Mouse (Mus musculus): ENCODE data around the gene Rnf7.
"Not testable (repeated sequence)": the region's sequence is repeated elsewhere in the genome, so short reads cannot be mapped to it uniquely, and the experiment has no call there.

Gene Rnf7

DNA sequence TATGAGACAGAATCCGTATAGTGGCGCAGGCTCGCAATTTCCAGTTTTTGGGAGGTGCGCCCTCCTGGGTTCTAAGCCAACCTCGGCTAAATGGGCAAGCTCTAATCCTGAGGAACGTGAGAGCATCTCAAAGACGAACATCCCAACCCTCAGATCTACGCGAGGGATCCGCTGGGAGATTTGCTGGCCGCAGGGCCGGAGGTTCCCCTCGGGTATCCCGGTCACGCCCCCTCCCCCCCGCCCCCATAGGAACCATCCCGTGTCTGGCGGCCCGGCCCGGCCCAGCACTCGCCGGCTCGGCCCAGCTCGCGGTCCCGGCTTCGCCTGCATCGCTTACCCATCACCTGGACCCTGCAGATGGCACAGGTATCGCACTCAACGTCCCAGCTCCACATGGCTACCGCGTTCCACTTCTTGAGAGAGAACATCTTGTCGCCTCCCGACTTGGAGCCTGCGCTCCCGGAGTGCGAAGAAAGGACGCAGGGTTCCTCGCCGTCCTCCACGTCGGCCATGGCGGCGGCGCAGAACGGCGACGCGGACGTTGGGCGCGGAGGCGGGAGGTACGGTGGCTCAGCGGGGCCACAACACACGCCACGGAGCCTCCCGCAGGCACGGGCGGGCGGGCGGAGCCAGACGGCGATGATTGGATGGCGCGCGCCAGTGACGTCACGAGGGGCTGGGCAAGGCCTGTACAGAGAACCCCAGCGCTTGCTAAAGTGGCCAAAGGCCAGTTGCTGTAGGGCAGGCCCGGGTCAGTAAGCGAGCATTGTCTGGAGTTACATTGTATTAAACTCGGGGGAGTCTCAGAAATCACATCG, at the start of gene Rnf7:
Rnf7 (minus strand) TSS at position 605 of the 818 bp plus-strand sequence.
- DNase-seq (ENCODE audit: low read depth, low spot score) = peak; percentile 96

DNA sequence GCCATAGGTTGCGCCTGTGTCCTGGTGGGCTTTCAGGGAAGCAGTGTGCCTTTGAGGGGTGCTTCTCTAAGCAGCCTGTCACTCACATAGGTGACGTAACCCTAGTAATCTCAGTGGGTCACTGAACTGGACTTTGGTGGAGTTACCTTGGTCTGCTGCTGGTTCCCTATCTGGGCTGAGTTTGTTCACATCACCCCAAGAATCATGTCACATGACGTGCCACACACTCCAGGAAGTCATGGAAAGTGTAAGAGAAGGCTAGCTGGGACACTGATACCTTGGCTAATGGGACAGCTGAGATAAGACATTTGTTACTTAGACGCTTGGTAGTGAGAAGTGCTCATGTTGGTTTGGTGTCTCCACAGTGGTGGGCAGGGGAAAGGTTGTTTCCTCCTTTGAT, 47.5 kb upstream of the Rnf7 start:
- DNase-seq (ENCODE audit: low read depth, low spot score) = no peak

DNA sequence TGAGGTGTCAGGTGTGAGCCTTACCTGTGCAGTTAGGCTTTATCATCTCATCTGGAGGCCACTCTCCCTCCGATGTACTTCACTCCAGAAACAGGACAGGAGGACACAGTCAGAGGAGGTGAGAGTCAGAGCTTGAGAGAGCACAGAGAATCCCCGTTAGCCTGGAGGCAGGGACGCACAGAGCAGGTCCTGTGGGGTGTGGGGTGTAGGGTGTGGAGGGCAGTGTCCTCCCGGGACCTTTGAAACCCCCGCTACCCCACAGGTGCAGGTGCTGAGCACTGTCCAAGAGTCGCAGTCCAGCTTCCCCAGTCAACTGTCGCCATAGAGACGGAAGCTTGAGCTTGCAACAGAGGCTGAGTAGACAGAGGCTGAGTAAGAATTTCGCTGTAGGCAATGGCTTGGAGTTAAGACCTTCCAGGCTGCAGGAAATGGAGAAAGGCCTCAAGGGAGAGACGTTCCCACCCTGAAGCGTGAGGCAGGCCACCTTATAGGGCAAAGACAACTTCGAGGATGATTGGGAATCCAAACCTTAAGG, 46.6 kb upstream of the Rnf7 start, which contains the start of gene Gm28729:
Gm28729 (minus strand) TSS at position 293 of the 535 bp plus-strand sequence.
- no peak for DNase-seq (ENCODE audit: low read depth, low spot score)

DNA sequence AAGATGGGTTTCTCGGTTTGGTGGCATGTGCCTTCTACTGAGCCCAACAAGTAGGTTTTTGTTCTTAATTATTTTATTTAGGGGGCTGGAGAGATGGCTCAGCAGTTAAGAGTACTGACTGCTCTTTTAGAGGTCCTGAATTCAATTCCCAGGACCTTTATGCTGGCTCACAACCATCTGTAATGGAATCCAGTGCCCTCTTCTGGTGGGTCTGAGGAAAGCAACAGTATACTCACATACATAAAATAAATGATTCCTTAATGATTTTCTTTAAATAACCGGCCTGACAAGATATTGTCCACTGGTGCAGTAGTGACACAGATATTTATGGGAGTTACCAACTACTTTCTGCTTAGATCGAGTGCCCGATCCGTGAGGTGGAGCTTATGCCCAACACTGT, 44.7 kb upstream of the Rnf7 start:
- DNase-seq (ENCODE audit: low read depth, low spot score) = peak; percentile 57

DNA sequence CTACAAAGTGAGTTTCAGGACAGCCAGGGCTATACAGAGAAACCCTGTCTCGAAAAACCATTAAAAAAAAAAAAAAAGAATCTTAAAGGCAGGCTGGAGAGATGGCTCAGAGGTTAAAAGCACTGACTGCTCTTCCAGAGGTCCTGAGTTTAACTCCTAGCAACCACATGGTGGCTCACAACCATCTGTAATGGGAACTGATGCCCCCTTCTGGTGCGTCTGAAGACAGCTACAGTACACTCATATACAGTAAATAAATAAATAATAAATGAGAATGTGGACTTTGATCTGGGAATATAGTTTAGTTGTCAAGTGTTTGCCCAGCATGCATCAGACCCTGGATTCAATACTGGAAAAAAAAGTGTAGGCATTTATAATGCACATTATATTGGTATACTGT, 43.1 kb upstream of the Rnf7 start:
- DNase-seq (ENCODE audit: low read depth, low spot score) = not testable (repeated sequence)

DNA sequence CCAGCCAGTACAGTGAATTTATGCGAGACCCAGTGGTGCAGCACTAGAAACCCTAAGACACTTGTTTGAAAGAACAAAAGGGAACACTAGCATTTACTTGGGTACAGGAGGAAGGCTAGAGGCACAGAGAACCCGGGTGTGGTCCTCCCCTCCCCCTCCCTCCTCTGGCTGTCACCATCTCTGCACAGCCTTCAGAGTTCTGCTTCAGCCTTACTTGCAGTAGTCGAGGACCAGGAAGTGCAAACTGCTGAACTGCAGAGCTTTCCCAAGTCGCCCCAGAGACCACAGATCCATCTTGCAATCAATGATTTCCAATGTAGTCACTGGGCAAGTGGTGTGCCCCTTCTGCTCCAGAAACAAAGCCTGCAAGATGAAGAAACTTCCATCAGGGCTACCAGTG, 39.0 kb upstream of the Rnf7 start:
- DNase-seq (ENCODE audit: low read depth, low spot score) = no peak

DNA sequence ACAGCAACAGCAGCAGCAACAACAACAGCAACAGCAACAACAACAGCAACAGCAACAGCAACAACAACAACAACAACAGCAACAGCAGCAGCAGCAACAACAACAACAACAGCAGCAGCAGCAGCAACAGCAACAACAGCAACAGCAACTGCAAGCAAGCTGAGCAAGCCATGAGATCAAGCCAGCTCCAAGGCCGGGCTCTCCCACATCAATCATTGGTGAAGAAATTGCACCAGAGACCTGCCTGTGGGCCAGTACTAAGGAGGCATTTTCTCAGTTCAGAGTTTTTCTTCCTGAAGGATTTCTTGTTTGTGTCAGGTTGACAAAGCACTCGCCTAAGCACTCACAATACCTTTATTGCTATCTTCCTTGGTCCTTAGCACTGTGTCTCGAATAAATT, 38.3 kb upstream of the Rnf7 start:
- no peak for DNase-seq (ENCODE audit: low read depth, low spot score)

DNA sequence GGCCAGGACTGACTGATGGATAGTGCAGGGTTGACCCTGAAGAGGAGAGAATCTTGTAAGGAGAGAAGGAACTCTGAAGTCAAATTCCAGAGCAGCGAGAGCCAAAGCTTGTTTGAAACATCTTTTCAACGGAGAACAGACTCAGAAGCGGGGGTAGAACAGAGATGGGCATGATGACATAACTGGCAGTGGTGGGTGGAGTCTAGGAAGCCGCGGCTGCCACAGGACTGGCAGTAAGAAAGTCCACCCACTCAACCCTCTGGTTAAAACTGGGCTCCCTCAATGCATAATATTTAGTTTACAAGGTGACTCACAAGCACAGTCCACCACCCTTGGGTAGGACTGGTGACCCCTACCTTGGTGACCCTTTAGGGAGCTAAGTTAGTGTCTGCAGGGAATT, 37.3 kb upstream of the Rnf7 start:
- DNase-seq (ENCODE audit: low read depth, low spot score) = no peak

DNA sequence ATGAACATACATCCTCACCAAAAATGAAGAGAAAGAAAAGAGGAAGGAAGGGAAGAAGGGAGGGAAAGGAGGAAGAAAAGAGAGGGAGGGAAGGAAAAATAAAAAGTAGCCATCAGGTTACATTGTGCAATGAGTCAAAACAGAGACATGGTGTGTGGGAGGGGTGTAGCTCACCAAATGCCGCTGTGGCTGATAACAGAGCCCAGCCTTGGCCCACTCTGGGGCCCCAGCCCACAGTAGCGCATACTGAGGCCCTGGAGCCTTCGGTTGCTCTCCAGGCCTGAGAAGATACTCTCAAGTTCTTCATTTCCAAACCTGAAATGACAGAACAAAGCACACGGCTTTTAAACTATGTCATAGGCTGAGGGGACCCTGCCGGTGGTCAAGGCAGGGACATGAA, 35.8 kb upstream of the Rnf7 start:
- no peak for DNase-seq (ENCODE audit: low read depth, low spot score)

DNA sequence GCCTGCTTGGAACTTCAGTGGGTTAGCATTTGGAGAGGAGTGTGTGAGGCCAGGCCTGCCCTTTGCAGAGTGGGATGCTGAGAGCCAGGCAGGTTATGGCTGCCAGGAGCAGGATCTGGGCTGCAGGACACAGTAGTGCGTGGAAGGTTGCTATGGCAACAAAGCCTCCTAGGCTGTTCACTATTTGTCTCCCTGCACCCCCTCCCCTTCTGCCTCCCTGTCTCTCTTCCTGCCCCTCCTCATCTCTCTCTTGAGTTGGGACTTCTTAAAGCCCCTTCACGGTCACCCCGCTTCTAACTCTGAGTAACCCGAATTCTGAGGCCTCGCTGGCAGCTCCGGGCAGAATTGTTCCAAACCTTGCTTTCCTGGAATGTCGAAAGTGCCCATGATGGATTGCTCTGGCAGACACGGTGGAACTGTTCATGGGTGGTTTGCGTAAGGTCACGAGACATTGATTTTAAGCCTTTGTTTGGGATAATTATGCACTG, 27.6 kb upstream of the Rnf7 start:
- peak; percentile 73 for DNase-seq (ENCODE audit: low read depth, low spot score)

DNA sequence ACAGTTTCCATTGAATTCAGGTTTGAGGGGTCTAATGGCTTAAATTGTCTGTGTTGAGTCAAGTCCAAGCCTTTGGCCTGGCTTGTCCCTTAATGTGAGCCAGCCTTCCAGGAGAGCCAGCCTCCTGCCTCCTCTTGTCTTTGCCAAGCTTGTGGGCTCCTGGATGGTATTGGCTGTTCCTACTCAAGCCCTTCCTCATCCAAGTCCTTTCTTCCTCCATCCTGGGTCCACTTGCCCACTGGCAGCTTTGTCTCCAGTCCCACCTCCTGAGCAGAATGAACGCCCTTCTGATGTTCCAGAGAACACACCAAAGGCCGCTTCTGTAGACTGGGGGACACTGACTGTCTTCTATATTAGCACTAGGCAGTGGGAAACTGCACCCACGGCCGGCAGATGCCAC, 26.7 kb upstream of the Rnf7 start:
- DNase-seq (ENCODE audit: low read depth, low spot score) = no peak

DNA sequence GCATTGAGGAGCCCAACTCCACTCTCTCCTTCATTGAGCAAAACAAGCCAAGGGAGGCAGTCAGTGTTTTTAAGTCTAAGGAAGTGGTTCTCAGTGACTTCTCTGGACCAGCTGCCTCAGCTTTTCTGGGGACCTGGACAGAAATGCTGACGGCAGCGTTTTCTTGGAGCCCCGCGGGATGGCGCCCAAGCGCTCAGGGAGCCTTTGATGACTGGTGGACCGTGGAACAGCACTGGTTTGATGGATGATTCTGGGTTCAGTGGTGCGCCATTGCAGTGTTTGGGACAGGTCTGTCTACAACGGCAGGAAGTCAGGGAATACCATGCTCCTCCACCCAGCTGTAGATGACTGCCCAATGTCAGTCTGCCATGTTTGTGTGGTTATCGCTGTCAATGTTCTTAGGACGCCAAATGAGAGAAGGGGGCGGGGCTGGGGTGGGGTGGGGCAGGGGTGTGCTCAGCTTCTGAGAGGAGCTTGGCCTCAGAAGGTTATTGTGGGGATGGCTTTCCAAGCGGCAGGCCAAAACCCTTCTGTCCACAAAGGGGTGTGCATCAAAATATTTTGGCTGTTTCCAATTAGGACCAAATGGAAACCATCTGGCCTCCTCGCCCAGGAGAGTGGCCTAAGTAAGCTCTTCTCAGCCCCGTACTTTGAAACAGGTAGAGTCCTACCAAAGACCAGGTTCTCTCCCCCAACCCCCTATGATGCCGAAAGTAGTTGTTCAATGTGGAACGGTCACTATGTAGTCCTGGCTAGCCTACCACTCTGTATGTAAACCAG, 25.8 kb upstream of the Rnf7 start:
- DNase-seq (ENCODE audit: low read depth, low spot score) = peak; percentile 71

DNA sequence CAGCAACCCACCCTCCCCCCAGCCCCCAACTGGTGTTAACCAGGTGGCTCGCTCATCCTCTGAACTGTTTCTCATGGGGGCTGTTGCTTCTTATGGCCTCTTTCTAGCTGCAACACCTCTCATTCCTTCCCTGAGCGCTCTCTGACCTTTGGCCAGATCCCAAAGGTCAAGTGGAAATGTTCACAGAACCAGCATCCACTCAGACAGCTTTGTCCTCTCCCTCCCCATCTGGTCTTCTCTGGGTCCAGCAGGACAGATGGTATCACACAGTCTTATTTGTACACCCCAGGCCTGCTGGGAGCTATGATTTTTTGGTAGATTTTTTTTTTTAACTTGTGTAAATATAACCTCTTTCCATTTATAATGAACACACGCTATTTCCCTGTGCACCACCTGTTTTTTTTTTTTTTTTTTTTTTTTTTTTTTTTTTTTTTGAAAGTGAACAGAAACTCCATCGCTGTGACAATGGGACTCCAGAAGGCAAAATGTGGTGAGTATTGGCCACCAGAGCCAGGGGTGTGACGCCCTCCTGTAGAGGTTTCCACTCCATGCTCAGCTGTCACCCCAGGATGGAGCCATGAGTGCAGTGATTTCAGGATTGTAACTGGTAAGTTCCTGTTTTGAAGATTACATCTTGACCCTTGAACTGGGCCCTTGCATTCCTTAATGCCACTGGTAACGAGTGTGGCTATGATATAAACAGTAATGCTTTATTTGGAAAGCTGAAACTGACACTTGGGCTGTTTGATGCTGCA, 24.6 kb upstream of the Rnf7 start:
- no peak for DNase-seq (ENCODE audit: low read depth, low spot score)

DNA sequence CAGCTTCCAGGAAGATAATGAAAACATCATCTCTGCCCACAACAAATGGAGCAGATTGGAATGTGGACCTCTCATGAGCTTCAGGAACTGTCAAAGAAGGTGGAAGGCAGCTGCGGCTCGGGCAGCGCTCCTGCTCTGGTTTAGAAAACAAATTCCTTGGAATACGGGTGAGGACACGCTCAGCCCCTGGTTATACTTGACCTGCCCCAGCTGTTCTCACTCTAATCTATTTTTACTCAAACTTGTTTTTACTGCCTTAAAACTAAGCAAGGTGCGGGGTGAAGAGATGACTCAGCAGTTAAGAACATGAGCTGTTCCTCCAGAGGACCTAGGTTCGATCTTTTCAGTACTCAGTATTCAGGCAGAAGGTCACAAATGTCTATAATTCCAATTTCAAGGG, 22.7 kb upstream of the Rnf7 start:
- DNase-seq (ENCODE audit: low read depth, low spot score) = no peak

DNA sequence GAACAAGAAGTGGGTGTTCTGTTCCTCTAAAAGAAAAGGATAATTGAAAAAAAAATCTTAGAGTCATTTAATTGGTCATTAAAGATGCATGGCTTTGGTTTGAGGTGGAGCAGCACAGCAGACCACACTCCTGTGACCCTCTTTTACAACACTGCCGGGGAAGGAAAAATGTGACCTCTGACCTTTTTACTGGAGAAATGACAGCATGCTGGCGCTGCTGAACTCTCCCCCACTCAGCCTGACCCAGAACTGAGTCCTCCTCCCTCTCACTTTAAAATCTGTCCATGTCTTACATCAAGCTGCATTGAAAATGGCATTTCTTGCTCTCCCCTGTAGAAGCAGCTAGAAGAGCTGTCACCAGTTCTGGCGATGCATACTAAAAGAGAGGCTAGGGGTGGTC, 14.7 kb upstream of the Rnf7 start:
- no peak for DNase-seq (ENCODE audit: low read depth, low spot score)

DNA sequence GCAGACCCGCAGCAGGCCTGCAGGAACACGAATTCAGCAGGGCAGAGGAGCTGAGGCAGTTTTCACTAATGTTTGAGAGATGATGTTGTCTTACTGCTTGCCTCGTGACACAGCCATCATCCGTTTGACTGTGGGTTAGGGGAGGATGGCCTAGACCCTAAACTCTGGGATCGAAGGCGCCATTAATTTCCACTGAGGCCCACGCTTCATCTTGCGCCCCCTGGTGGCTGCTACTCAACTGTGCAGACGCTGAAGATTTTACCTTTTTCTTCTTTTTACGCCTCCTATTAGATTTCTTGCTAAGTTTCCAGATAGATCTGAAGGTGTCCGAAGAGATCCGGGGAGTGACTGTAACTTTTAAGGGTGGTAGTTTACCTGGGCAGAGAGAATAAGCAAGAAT, 13.3 kb upstream of the Rnf7 start:
- peak; percentile 86 for DNase-seq (ENCODE audit: low read depth, low spot score)

DNA sequence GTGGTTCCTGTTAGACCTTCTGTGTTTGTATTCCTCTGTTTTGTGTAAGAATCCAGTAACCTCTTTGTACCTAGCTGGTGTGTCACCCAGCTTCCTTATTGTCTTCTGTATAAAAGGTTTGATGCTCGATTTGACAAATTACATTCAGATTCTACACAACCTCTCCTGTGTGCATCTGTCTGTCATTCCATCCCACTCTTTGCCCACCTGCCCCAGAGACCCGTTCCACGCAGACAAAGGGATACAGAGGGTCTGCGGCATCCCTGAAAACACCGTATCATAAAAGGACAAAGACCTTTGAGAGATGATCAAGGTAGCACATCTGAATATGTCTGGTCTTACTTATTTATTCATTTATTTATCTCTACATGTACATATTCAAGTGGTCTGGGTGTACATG, 9.4 kb upstream of the Rnf7 start:
- peak; percentile 60 for DNase-seq (ENCODE audit: low read depth, low spot score)

DNA sequence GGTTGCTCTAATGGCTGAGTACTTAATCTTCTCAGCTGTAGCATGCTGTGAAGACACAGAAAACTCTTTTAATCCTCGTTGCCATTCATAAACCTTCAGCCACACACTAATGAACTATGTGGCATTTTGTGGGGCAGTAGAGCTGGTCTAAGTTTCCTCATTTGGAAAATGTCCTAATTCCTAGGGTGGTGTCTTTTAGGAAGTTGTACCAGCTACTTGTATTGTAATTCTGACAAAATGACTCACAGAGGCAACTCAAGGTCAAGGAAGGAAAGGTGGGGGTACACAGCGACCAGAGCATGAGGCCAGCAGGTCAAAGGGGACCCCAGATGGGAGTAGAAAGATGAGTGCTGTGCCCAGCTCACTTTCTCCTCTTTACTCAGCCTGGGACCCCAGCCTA, 5.2 kb upstream of the Rnf7 start:
- DNase-seq (ENCODE audit: low read depth, low spot score) = peak; percentile 47

DNA sequence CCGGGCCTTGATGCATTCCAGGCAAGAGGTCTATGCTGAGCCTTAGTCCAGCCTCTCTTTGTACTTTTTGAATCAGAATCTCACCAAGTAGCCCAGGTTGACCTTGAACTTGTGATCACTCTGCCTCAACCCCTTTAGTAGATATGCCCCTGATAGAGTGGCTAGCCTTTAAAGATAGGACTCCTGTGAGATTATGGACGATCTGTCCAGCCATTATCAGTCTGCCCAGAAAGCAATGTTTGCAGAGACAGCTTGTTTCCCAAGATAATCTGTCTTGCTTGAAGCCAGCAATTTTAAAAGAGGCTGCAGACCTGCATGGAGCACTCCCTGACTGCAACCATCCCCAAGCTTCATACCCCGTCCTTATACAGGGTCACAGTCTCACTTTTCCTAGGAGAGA, 4.6 kb upstream of the Rnf7 start:
- no peak for DNase-seq (ENCODE audit: low read depth, low spot score)

DNA sequence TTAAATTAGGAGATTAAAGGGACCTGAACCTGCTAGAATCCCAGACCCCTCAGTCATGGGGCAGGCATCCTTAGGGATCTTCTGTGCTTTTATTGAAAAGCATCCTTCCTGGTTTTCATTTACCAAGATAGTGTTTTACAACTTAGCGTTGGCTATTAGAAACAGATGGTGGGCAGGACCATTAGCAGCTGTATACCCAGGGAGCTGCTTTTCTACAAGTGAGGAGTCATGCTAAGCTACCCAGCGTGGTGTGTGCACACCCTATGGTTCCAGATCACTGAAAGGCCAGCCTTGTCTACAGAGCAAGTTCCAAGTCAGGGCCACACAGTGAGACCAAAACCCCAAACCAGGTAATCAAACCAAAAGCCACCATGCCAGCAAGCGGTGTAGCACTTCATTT, 6.1 kb downstream of the Rnf7 start:
- DNase-seq (ENCODE audit: low read depth, low spot score) = no peak

DNA sequence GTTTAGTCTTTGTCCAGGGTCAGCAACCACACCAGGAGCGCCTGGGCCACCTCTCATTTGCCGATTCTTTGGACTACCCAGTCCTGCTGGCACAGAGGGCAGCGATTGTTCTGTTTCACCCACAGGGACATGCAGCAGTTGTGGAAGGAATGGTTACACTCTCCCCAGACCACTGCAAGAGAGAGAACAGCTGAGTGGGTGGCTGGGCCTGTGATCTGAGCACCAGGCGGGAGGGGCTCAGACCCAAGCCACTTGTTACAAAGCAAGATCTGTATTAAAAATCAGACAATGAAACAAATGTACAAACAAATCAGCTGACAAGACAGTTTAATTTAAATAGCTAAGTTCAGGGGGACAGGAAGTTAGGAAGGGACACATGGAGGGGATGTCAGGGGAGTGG, 6.8 kb downstream of the Rnf7 start:
- DNase-seq (ENCODE audit: low read depth, low spot score) = not testable (repeated sequence)

Data from R1 (cell line).